33 mouse cellular contexts compared by ENCODE assay signal in genomic region chr15:60982576-60982975, GRCm38 (mm10). TPM values are rescaled to one million over a fixed set of nuclear protein-coding genes. Genes with fewer than 3 reads are reported as not detected.
DNase-seq lines count a peak whose midpoint lies in the region; ATAC-seq lines count a peak whose summit lies in the region.
"Had no signal": no experiment of that assay in that cellular context is flagged by ENCODE, and none has a peak within 500 bp of the region (broad histone marks: within the 10 kb centered on the region; RNA-seq: fewer than 3 reads in every experiment).

No protein-coding gene starts in this region.

- no peak overlapping the region for H3K4me2 ChIP-seq in kidney, embryonic 16.5 days (replicated peaks; ENCODE audit: low read depth, low read length)
- H3K4me2 ChIP-seq: hindbrain, embryonic 13.5 days; liver, embryonic 13.5 days; midbrain, embryonic 12.5 days had no signal

- H3K9me3 ChIP-seq in kidney, embryonic 16.5 days (ENCODE audit: low read length), result no peaks in the 10 kb centered on the region
- H3K9me3 ChIP-seq: forebrain, embryonic 10.5 days; hindbrain, embryonic 13.5 days; liver, embryonic 13.5 days; midbrain, embryonic 12.5 days had no signal

- ATAC-seq in kidney, embryonic 16.5 days (ENCODE audit: low FRiP score, low TSS enrichment), result peak; percentile 59; the same call in 1 of the 2 replicates
- ATAC-seq: forebrain, postnatal 0 days; inflammation-experienced regulatory T-cells, adult 6 months had no signal

- peak; percentile 58 for DNase-seq in adrenal gland, adult 2 months
- no peak for DNase-seq in adrenal gland, postnatal 4 days (ENCODE audit: low spot score in 2 of 2)
- peak; percentile 6 for DNase-seq in hindlimb bud, embryonic 11.5 days (ENCODE audit: extremely low spot score, low read depth, low spot score)
- DNase-seq in lung, postnatal 4 days, result no peak
- DNase-seq in T-cell, adult 2 months (ENCODE audit: low spot score), result no peak
- DNase-seq in yolk sac, embryonic 10.5 days (ENCODE audit: low spot score), result no peak
- DNase-seq: cerebellum, adult 18-20 months; cerebellum, postnatal 14 days; forebrain, postnatal 0 days; gastrocnemius, postnatal 36 days; heart, adult 2 months; heart, postnatal 36 days; layer of hippocampus, adult 9-11 months; liver, embryonic 13.5 days; lung, adult 2 months; lung, postnatal 14 days; right cerebral cortex, postnatal 14 days; thymus, postnatal 25 days had no signal

- WGBS in kidney, embryonic 16.5 days, result 35% methylated on average over 2 of the region's 2 CpGs

- H3K27ac ChIP-seq in kidney, embryonic 16.5 days (ENCODE audit: low read length), result no peak overlapping the region
- H3K27ac ChIP-seq: forebrain, embryonic 10.5 days; heart, adult 2 months; hindbrain, embryonic 13.5 days; left cerebral cortex, adult 2 months; liver, embryonic 13.5 days; midbrain, embryonic 12.5 days had no signal

- no peak overlapping the region for H3K9ac ChIP-seq in kidney, embryonic 16.5 days (replicated peaks; ENCODE audit: low read length)
- H3K9ac ChIP-seq: forebrain, postnatal 0 days; hindbrain, embryonic 13.5 days; liver, embryonic 13.5 days; midbrain, embryonic 12.5 days had no signal

- H3K36me3 ChIP-seq in kidney, embryonic 16.5 days (ENCODE audit: insufficient read depth, low read length), result no peaks in the 10 kb centered on the region
- H3K36me3 ChIP-seq: forebrain, embryonic 10.5 days; hindbrain, embryonic 13.5 days; liver, embryonic 13.5 days; midbrain, embryonic 12.5 days had no signal

- H3K27me3 ChIP-seq in kidney, embryonic 16.5 days (ENCODE audit: insufficient read depth, low read length), result no peaks in the 10 kb centered on the region
- H3K27me3 ChIP-seq: hindbrain, embryonic 13.5 days; liver, embryonic 13.5 days; midbrain, embryonic 12.5 days had no signal

- no peak overlapping the region for H3K4me3 ChIP-seq in kidney, embryonic 16.5 days (ENCODE audit: low read length)
- H3K4me3 ChIP-seq: forebrain, embryonic 10.5 days; heart, adult 2 months; hindbrain, embryonic 13.5 days; left cerebral cortex, adult 2 months; liver, embryonic 13.5 days; midbrain, embryonic 12.5 days had no signal

- H3K4me1 ChIP-seq in kidney, embryonic 16.5 days (ENCODE audit: insufficient read depth, low read length), result no peaks in the 10 kb centered on the region
- H3K4me1 ChIP-seq: forebrain, embryonic 10.5 days; hindbrain, embryonic 13.5 days; liver, embryonic 13.5 days; midbrain, embryonic 12.5 days had no signal

RNA-seq across cellular contexts. Expression of gene A1bg, which starts 59.8 kb away (rescaled TPM):
- total RNA-seq in adrenal gland, adult 2 months (2021), result 1 to 10 TPM in 1 of 2 experiments, not detected in 1; 3.9 TPM
- polyA plus RNA-seq in adrenal gland, adult 2 months (2012; rRNA removed), result 0.18 TPM in 1 of 2 replicates, not detected in the other
- total RNA-seq in adrenal gland, postnatal 4 days (2021), result not detected
- polyA plus RNA-seq in kidney, embryonic 16.5 days (2015; fragmentation: Nextera tagmentation; extraction: Ambion mirVana), result not detected in 2 replicates
- total RNA-seq: forebrain, postnatal 0 days; gastrocnemius, adult 18-20 months; gastrocnemius, postnatal 36 days; heart, adult 2 months; heart, postnatal 36 days; left cerebral cortex, adult 2 months; left cerebral cortex, postnatal 36 days; megakaryocyte, adult 5-6 weeks; neutrophil, adult 5-6 weeks had no signal
- polyA plus RNA-seq: embryonic facial prominence, embryonic 11.5 days; forebrain, embryonic 10.5 days; forebrain, postnatal 0 days; heart, adult 2 months; heart, embryonic 14.5 days; hindbrain, embryonic 13.5 days; inflammation-experienced regulatory T-cells, adult 6 months; large intestine, adult 2 months; limb, embryonic 14.5 days; liver, embryonic 13.5 days; lung, adult 2 months; midbrain, embryonic 12.5 days; testis, adult 2 months had no signal

Comparison
In these comparisons a context has a peak if more than half of its experiments do, and no peak if none do; other contexts are left out.
1. DNase-seq: peak in adrenal gland, adult 2 months (single experiment) and hindlimb bud, embryonic 11.5 days (single experiment); none in adrenal gland, postnatal 4 days (0 of 2), lung, postnatal 4 days (0 of 2), T-cell, adult 2 months (single experiment) and yolk sac, embryonic 10.5 days (single experiment).